Mouse (Mus musculus) limb, embryonic 11.5 days (tissue): ENCODE data around the gene Rin3. TPM values are rescaled to one million over a fixed set of nuclear protein-coding genes. Genes with fewer than 3 reads are reported as not detected.

Experiments used
- ATAC-seq: fragments of 200-750 bp; cut with Nextera tagmentation; 2 replicates; pipeline ENCODE4 v1.8.0; 2017; ENCODE audit warnings: low read depth; ENCODE audit not compliant: insufficient number of reproducible peaks, low FRiP score, low TSS enrichment
- DNase-seq: peaks from one replicate; pipeline ENCODE4 v3.0.0-alpha.2; 2015; ENCODE audit warnings: low spot score
- H3K27ac ChIP-seq: fragments of 300-500 bp; sonication (generic); replicated peaks from 2 replicates; pipeline ENCODE4 v1.5.1; 2014; ENCODE audit warnings: low read depth, mild to moderate bottlenecking, low read length
- H3K27me3 ChIP-seq: fragments of 300-500 bp; sonication (generic); 2 replicates; pipeline ENCODE4 v1.6.1; 2014; ENCODE audit warnings: mild to moderate bottlenecking, low read length, mixed read lengths; ENCODE audit not compliant: control insufficient read depth, insufficient read depth
- H3K36me3 ChIP-seq: fragments of 300-500 bp; sonication (generic); 2 replicates; pipeline ENCODE4 v1.6.1; 2014; ENCODE audit warnings: mild to moderate bottlenecking, low read length, moderate library complexity, mixed read lengths; ENCODE audit not compliant: control insufficient read depth, insufficient read depth
- H3K4me1 ChIP-seq: fragments of 300-500 bp; sonication (generic); 2 replicates; pipeline ENCODE4 v1.6.1; 2014; ENCODE audit warnings: low read length, mixed read lengths; ENCODE audit not compliant: control insufficient read depth, insufficient read depth
- H3K4me2 ChIP-seq: fragments of 300-500 bp; sonication (generic); 2 replicates; pipeline ENCODE4 v1.6.1; 2014; ENCODE audit warnings: low read depth, mild to moderate bottlenecking, moderate library complexity; ENCODE audit not compliant: severe bottlenecking
- H3K4me3 ChIP-seq: fragments of 300-500 bp; sonication (generic); 2 replicates; pipeline ENCODE4 v1.5.1; 2014; ENCODE audit warnings: low read depth, low read length
- H3K9ac ChIP-seq: fragments of 300-500 bp; sonication (generic); 2 replicates; pipeline ENCODE4 v1.6.1; 2014; ENCODE audit warnings: mild to moderate bottlenecking, low read length
- H3K9me3 ChIP-seq: fragments of 300-500 bp; sonication (generic); 2 replicates; pipeline ENCODE4 v1.6.1; 2016; ENCODE audit warnings: low read length; ENCODE audit not compliant: control insufficient read depth
- WGBS: fragments of 180-500 bp; shearing (Covaris S2); extraction: QIAGEN DNeasy Blood & Tissue Kit; methylation state at CpG from one replicate; pipeline ENCODE4 v1.1.7; 2014; 5-methylcytosine and 5-hydroxymethylcytosine counted together
- polyA plus RNA-seq: library from polyadenylated mRNA; unstranded; fragments of >200 nt; fragmentation: Nextera tagmentation; extraction: Ambion mirVana; gene quantifications from 2 replicates; pipeline ENCODE4 v1.2.1, GENCODE M21; 2014

Gene Rin3
- polyA plus RNA-seq, 1 experiment from 2014 or later, result 4.2 TPM

GRCm38 (mm10) chr12:102324156-102324885 lies 41.5 kb downstream of the Rin3 start:
- no peaks in the 10 kb centered on the region for H3K4me1 ChIP-seq
- DNase-seq (no peak), ATAC-seq (no peak)
- no peak overlapping the region for H3K9ac ChIP-seq
- no peaks in the 10 kb centered on the region for H3K27me3 ChIP-seq
- WGBS, result 80% methylated on average over 6 of the region's 6 CpGs
- H3K4me3 ChIP-seq, result no peak overlapping the region
- no peak overlapping the region for H3K27ac ChIP-seq
- no peaks in the 10 kb centered on the region for H3K36me3 ChIP-seq
- H3K4me2 ChIP-seq, result no peak overlapping the region
- H3K9me3 ChIP-seq, result no peaks in the 10 kb centered on the region

GRCm38 (mm10) chr12:102324886-102325220 lies 42.0 kb downstream of the Rin3 start:
- H3K4me3 ChIP-seq, result no peak overlapping the region
- no peaks in the 10 kb centered on the region for H3K4me1 ChIP-seq
- no peak overlapping the region for H3K4me2 ChIP-seq
- 96% methylated on average over 2 of the region's 2 CpGs for WGBS
- no peaks in the 10 kb centered on the region for H3K9me3 ChIP-seq
- H3K27ac ChIP-seq, result no peak overlapping the region
- ATAC-seq (no peak), DNase-seq (no peak)
- H3K9ac ChIP-seq, result no peak overlapping the region
- H3K27me3 ChIP-seq, result no peaks in the 10 kb centered on the region
- no peaks in the 10 kb centered on the region for H3K36me3 ChIP-seq

- 91% methylated on average over 2 of the region's 2 CpGs for WGBS
- H3K9me3 ChIP-seq, result no peaks in the 10 kb centered on the region
Measured at GRCm38 (mm10) chr12:102326753-102327340, 44.0 kb downstream of the Rin3 start.

GRCm38 (mm10) chr12:102327525-102327924 lies 44.7 kb downstream of the Rin3 start:
- H3K4me1 ChIP-seq, result no peaks in the 10 kb centered on the region
- no peak overlapping the region for H3K4me3 ChIP-seq
- WGBS, result 93% methylated on average over 4 of the region's 4 CpGs
- H3K4me2 ChIP-seq, result no peak overlapping the region
- H3K27me3 ChIP-seq, result no peaks in the 10 kb centered on the region
- H3K9me3 ChIP-seq, result no peaks in the 10 kb centered on the region
- no peak overlapping the region for H3K9ac ChIP-seq
- no peaks in the 10 kb centered on the region for H3K36me3 ChIP-seq
- DNase-seq (no peak), ATAC-seq (no peak)
- H3K27ac ChIP-seq, result no peak overlapping the region

More at GRCm38 (mm10) chr12:102326753-102327340, 44.0 kb downstream of the Rin3 start:
- no peak for ATAC-seq
- Histone ChIP-seq H3K4me1 (no peaks in the 10 kb centered on the region), H3K36me3 (no peaks in the 10 kb centered on the region), H3K4me3 (no peak overlapping the region), H3K27me3 (no peaks in the 10 kb centered on the region), H3K27ac (no peak overlapping the region), H3K4me2 (no peak overlapping the region), H3K9ac (no peak overlapping the region)
- DNase-seq, result no peak

GRCm38 (mm10) chr12:102328090-102328489 lies 45.2 kb downstream of the Rin3 start:
- Histone ChIP-seq H3K4me2 (no peak overlapping the region), H3K4me3 (no peak overlapping the region), H3K4me1 (no peaks in the 10 kb centered on the region), H3K27ac (no peak overlapping the region), H3K36me3 (no peaks in the 10 kb centered on the region), H3K9me3 (no peaks in the 10 kb centered on the region), H3K27me3 (no peaks in the 10 kb centered on the region), H3K9ac (no peak overlapping the region)
- ATAC-seq, result no peak
- 88% methylated on average over 4 of the region's 4 CpGs for WGBS
- DNase-seq, result no peak

- H3K4me3 ChIP-seq, result no peak overlapping the region
- ATAC-seq (no peak), DNase-seq (no peak)
- H3K27ac ChIP-seq, result no peak overlapping the region
- H3K4me1 ChIP-seq, result no peaks in the 10 kb centered on the region
- no peaks in the 10 kb centered on the region for H3K27me3 ChIP-seq
- no peaks in the 10 kb centered on the region for H3K36me3 ChIP-seq
- H3K9me3 ChIP-seq, result no peaks in the 10 kb centered on the region
- 90% methylated on average over 4 of the region's 4 CpGs for WGBS
- no peak overlapping the region for H3K9ac ChIP-seq
- H3K4me2 ChIP-seq, result no peak overlapping the region
Measured at GRCm38 (mm10) chr12:102330188-102330587, 47.3 kb downstream of the Rin3 start.

- H3K4me2 ChIP-seq, result no peak overlapping the region
- no peak overlapping the region for H3K27ac ChIP-seq
- no peak overlapping the region for H3K4me3 ChIP-seq
- H3K36me3 ChIP-seq, result no peaks in the 10 kb centered on the region
- no peaks in the 10 kb centered on the region for H3K9me3 ChIP-seq
- no peaks in the 10 kb centered on the region for H3K4me1 ChIP-seq
- H3K9ac ChIP-seq, result no peak overlapping the region
- no peak for DNase-seq
- ATAC-seq, result no peak
- H3K27me3 ChIP-seq, result no peaks in the 10 kb centered on the region
Measured at GRCm38 (mm10) chr12:102330731-102331130, 47.9 kb downstream of the Rin3 start.

GRCm38 (mm10) chr12:102333101-102333500 lies 50.3 kb downstream of the Rin3 start:
- DNase-seq (no peak), ATAC-seq (no peak)
- no peak overlapping the region for H3K4me3 ChIP-seq

GRCm38 (mm10) chr12:102339085-102339484 lies 56.2 kb downstream of the Rin3 start:
- 74% methylated on average over 2 of the region's 2 CpGs for WGBS
- no peaks in the 10 kb centered on the region for H3K27me3 ChIP-seq

More at GRCm38 (mm10) chr12:102333101-102333500, 50.3 kb downstream of the Rin3 start:
- no peaks in the 10 kb centered on the region for H3K9me3 ChIP-seq
- H3K27me3 ChIP-seq, result no peaks in the 10 kb centered on the region
- no peak overlapping the region for H3K4me2 ChIP-seq
- H3K36me3 ChIP-seq, result no peaks in the 10 kb centered on the region
- WGBS, result 86% methylated on average over 2 of the region's 2 CpGs
- H3K4me1 ChIP-seq, result no peaks in the 10 kb centered on the region
- H3K27ac ChIP-seq, result no peak overlapping the region
- no peak overlapping the region for H3K9ac ChIP-seq

More at GRCm38 (mm10) chr12:102339085-102339484, 56.2 kb downstream of the Rin3 start:
- Histone ChIP-seq H3K4me1 (no peaks in the 10 kb centered on the region), H3K27ac (no peak overlapping the region), H3K4me3 (no peak overlapping the region), H3K9me3 (no peaks in the 10 kb centered on the region), H3K9ac (no peak overlapping the region), H3K36me3 (no peaks in the 10 kb centered on the region), H3K4me2 (no peak overlapping the region)
- ATAC-seq, result no peak
- no peak for DNase-seq
